Mouse (Mus musculus): ENCODE measurements at regions not wholly inside any gene's neighbourhood (a gene's known extent, or its start where the extent isn't known, plus 50 kb on each side); places are given as distances from the start of the nearest gene placed in this dataset.

GRCm38 (mm10) chr5:27963765-27964164 lies 107.4 kb upstream of the Insig1 start:
- TF ChIP-seq POLR2A (IDR thresholded peaks at IDR 0.05; ENCODE audit: low read depth, low read length) (no peak), CTCF (IDR thresholded peaks at IDR 0.05; ENCODE audit: borderline replicate concordance, insufficient read depth, low read length) (no peak)
